Mouse (Mus musculus): Measurements from ENCODE around the gene Dennd1a. TPM values are rescaled to one million over a fixed set of nuclear protein-coding genes. Genes with fewer than 3 reads are reported as not detected.

Dennd1a gene
- 18.3 and 19.5 TPM in 2 replicates for polyA plus RNA-seq (2016; fragmentation: Nextera tagmentation; extraction: Ambion mirVana)

- Histone ChIP-seq H3K9me3 (replicated peaks) (no peaks in the 10 kb centered on the region), H3K4me1 (peaks cover 39% of the 10 kb centered on the region), H3K27me3 (ENCODE audit: low read depth, poor library complexity, severe bottlenecking) (no peaks in the 10 kb centered on the region), H3K27ac (peak within 1 kb of the TSS; percentile 96), H3K4me3 (peak within 1 kb of the TSS; percentile 90), H3K36me3 (no peaks in the 10 kb centered on the region)
- under 1% methylated on average over 81 of the region's 81 CpGs for WGBS
- DNase-seq (ENCODE audit: low spot score), result peak; percentile 92
Observed at GRCm38 (mm10) chr2:38286733-38287551, at the start of gene Dennd1a. Gene Dennd1a, minus strand, starts transcription at chr2:38287390.

- Histone ChIP-seq H3K4me1 (peaks cover 33% of the 10 kb centered on the region), H3K27ac (peak overlapping the region; percentile 51; the same call in 1 of the 2 replicates), H3K9me3 (replicated peaks) (no peaks in the 10 kb centered on the region), H3K27me3 (ENCODE audit: low read depth, poor library complexity, severe bottlenecking) (peaks cover 86% of the 10 kb centered on the region), H3K36me3 (no peaks in the 10 kb centered on the region), H3K4me3 (peak overlapping the region; percentile 43)
- peak; percentile 72 for DNase-seq (ENCODE audit: low spot score)
- WGBS, result 2% methylated on average over 17 of the region's 17 CpGs
Observed at GRCm38 (mm10) chr2:38336606-38337005, 49.4 kb upstream of the Dennd1a start.

- H3K27ac ChIP-seq, result no peak overlapping the region
- no peak overlapping the region for H3K4me3 ChIP-seq
- H3K36me3 ChIP-seq, result no peaks in the 10 kb centered on the region
- H3K9me3 ChIP-seq (replicated peaks), result no peaks in the 10 kb centered on the region
- WGBS, result 40% methylated on average over 7 of the region's 7 CpGs
- DNase-seq (ENCODE audit: low spot score), result no peak
- peaks cover 16% of the 10 kb centered on the region for H3K4me1 ChIP-seq
- H3K27me3 ChIP-seq (ENCODE audit: low read depth, poor library complexity, severe bottlenecking), result peaks cover 57% of the 10 kb centered on the region
Observed at GRCm38 (mm10) chr2:38333586-38334119, 46.5 kb upstream of the Dennd1a start.

GRCm38 (mm10) chr2:38326671-38327070, 39.5 kb upstream of the Dennd1a start:
- Histone ChIP-seq H3K27me3 (ENCODE audit: low read depth, poor library complexity, severe bottlenecking) (peaks cover 25% of the 10 kb centered on the region), H3K36me3 (no peaks in the 10 kb centered on the region), H3K27ac (no peak overlapping the region), H3K4me3 (no peak overlapping the region), H3K9me3 (replicated peaks) (no peaks in the 10 kb centered on the region), H3K4me1 (no peaks in the 10 kb centered on the region)
- 63% methylated on average over 1 of the region's 1 CpGs for WGBS
- no peak for DNase-seq (ENCODE audit: low spot score)

- no peak overlapping the region for H3K4me3 ChIP-seq
- 66% methylated on average over 8 of the region's 8 CpGs for WGBS
- H3K27ac ChIP-seq, result no peak overlapping the region
- no peaks in the 10 kb centered on the region for H3K36me3 ChIP-seq
- no peaks in the 10 kb centered on the region for H3K4me1 ChIP-seq
- DNase-seq (ENCODE audit: low spot score), result no peak
- H3K27me3 ChIP-seq (ENCODE audit: low read depth, poor library complexity, severe bottlenecking), result peaks cover 27% of the 10 kb centered on the region
- H3K9me3 ChIP-seq (replicated peaks), result no peaks in the 10 kb centered on the region
Observed at GRCm38 (mm10) chr2:38323380-38323779, 36.2 kb upstream of the Dennd1a start.

- DNase-seq (ENCODE audit: low spot score), result no peak
Observed at GRCm38 (mm10) chr2:38320911-38321310, 33.7 kb upstream of the Dennd1a start.

GRCm38 (mm10) chr2:38319086-38319485, 31.9 kb upstream of the Dennd1a start:
- Histone ChIP-seq H3K9me3 (replicated peaks) (no peaks in the 10 kb centered on the region), H3K36me3 (no peaks in the 10 kb centered on the region), H3K27ac (no peak overlapping the region), H3K4me3 (no peak overlapping the region), H3K4me1 (no peaks in the 10 kb centered on the region), H3K27me3 (ENCODE audit: low read depth, poor library complexity, severe bottlenecking) (peaks cover 20% of the 10 kb centered on the region; the same call in 1 of the 2 replicates)
- no peak for DNase-seq (ENCODE audit: low spot score)
- 91% methylated on average over 11 of the region's 11 CpGs for WGBS

More at GRCm38 (mm10) chr2:38320911-38321310, 33.7 kb upstream of the Dennd1a start:
- 53% methylated on average over 4 of the region's 4 CpGs for WGBS
- Histone ChIP-seq H3K4me1 (no peaks in the 10 kb centered on the region), H3K27me3 (ENCODE audit: low read depth, poor library complexity, severe bottlenecking) (peaks cover 27% of the 10 kb centered on the region), H3K4me3 (no peak overlapping the region), H3K27ac (no peak overlapping the region), H3K9me3 (replicated peaks) (no peaks in the 10 kb centered on the region), H3K36me3 (no peaks in the 10 kb centered on the region)

GRCm38 (mm10) chr2:38313399-38313798, 26.2 kb upstream of the Dennd1a start:
- Histone ChIP-seq H3K4me3 (no peak overlapping the region), H3K36me3 (no peaks in the 10 kb centered on the region), H3K9me3 (replicated peaks) (no peaks in the 10 kb centered on the region), H3K27ac (no peak overlapping the region), H3K4me1 (no peaks in the 10 kb centered on the region), H3K27me3 (ENCODE audit: low read depth, poor library complexity, severe bottlenecking) (0 out of 2 replicates have a peak, but pooled peaks cover 5% of the 10 kb centered on the region)
- 58% methylated on average over 3 of the region's 3 CpGs for WGBS
- no peak for DNase-seq (ENCODE audit: low spot score)

GRCm38 (mm10) chr2:38312921-38313320, 25.7 kb upstream of the Dennd1a start:
- Histone ChIP-seq H3K4me1 (no peaks in the 10 kb centered on the region), H3K27me3 (ENCODE audit: low read depth, poor library complexity, severe bottlenecking) (0 out of 2 replicates have a peak, but pooled peaks cover 5% of the 10 kb centered on the region), H3K36me3 (no peaks in the 10 kb centered on the region), H3K9me3 (replicated peaks) (no peaks in the 10 kb centered on the region), H3K27ac (no peak overlapping the region), H3K4me3 (no peak overlapping the region)
- DNase-seq (ENCODE audit: low spot score), result no peak
- 41% methylated on average over 3 of the region's 3 CpGs for WGBS

GRCm38 (mm10) chr2:38305152-38305551, 18.0 kb upstream of the Dennd1a start:
- DNase-seq (ENCODE audit: low spot score), result no peak
- Histone ChIP-seq H3K36me3 (no peaks in the 10 kb centered on the region), H3K4me3 (no peak overlapping the region), H3K9me3 (replicated peaks) (no peaks in the 10 kb centered on the region), H3K4me1 (peaks cover 10% of the 10 kb centered on the region), H3K27me3 (ENCODE audit: low read depth, poor library complexity, severe bottlenecking) (peaks cover 6% of the 10 kb centered on the region; the same call in 1 of the 2 replicates), H3K27ac (no peak overlapping the region)
- WGBS, result 80% methylated on average over 1 of the region's 1 CpGs

GRCm38 (mm10) chr2:38300941-38301340, 13.8 kb upstream of the Dennd1a start:
- Histone ChIP-seq H3K36me3 (no peaks in the 10 kb centered on the region), H3K4me1 (peaks cover 13% of the 10 kb centered on the region), H3K27ac (no peak overlapping the region), H3K4me3 (no peak overlapping the region), H3K9me3 (replicated peaks) (no peaks in the 10 kb centered on the region), H3K27me3 (ENCODE audit: low read depth, poor library complexity, severe bottlenecking) (peaks cover 6% of the 10 kb centered on the region; the same call in 1 of the 2 replicates)
- WGBS, result 95% methylated on average over 2 of the region's 2 CpGs
- no peak for DNase-seq (ENCODE audit: low spot score)

- H3K27me3 ChIP-seq (ENCODE audit: low read depth, poor library complexity, severe bottlenecking), result no peaks in the 10 kb centered on the region
- no peak for DNase-seq (ENCODE audit: low spot score)
- no peak overlapping the region for H3K4me3 ChIP-seq
- H3K9me3 ChIP-seq (replicated peaks), result no peaks in the 10 kb centered on the region
- no peak overlapping the region for H3K27ac ChIP-seq
- H3K4me1 ChIP-seq, result peaks cover 4% of the 10 kb centered on the region
- WGBS, result 95% methylated on average over 4 of the region's 4 CpGs
- H3K36me3 ChIP-seq, result no peaks in the 10 kb centered on the region
Observed at GRCm38 (mm10) chr2:38295939-38296338, 8.7 kb upstream of the Dennd1a start.

GRCm38 (mm10) chr2:38291526-38291925, 4.3 kb upstream of the Dennd1a start:
- peaks cover 19% of the 10 kb centered on the region for H3K4me1 ChIP-seq
- no peak overlapping the region for H3K27ac ChIP-seq
- H3K27me3 ChIP-seq (ENCODE audit: low read depth, poor library complexity, severe bottlenecking), result no peaks in the 10 kb centered on the region
- H3K4me3 ChIP-seq, result no peak overlapping the region
- no peaks in the 10 kb centered on the region for H3K9me3 ChIP-seq (replicated peaks)
- 93% methylated on average over 1 of the region's 1 CpGs for WGBS
- no peak for DNase-seq (ENCODE audit: low spot score)
- H3K36me3 ChIP-seq, result no peaks in the 10 kb centered on the region
